Mouse (Mus musculus): ENCODE data around the gene Aco1.
"Not testable (repeated sequence)": the region's sequence is repeated elsewhere in the genome, so short reads cannot be mapped to it uniquely, and the experiment has no call there.

Aco1 gene

GRCm38 (mm10) chr4:40142743-40143532 is at the start of gene Aco1:
Aco1 (plus strand) TSS chr4:40143081.
- peak; percentile 93 for DNase-seq (ENCODE audit: low spot score)

GRCm38 (mm10) chr4:40094974-40095373 is 47.9 kb upstream of the Aco1 start:
- DNase-seq (ENCODE audit: low spot score) = no peak

GRCm38 (mm10) chr4:40102996-40103395 is 39.9 kb upstream of the Aco1 start:
- DNase-seq (ENCODE audit: low spot score) = no peak

- DNase-seq (ENCODE audit: low spot score) = no peak
These were observed 36.8 kb upstream of the Aco1 start for GRCm38 (mm10) chr4:40106004-40106536.

GRCm38 (mm10) chr4:40108030-40108429 is 34.9 kb upstream of the Aco1 start:
- no peak for DNase-seq (ENCODE audit: low spot score)

GRCm38 (mm10) chr4:40113173-40113572 is 29.7 kb upstream of the Aco1 start:
- no peak for DNase-seq (ENCODE audit: low spot score)

GRCm38 (mm10) chr4:40121221-40121620 is 21.7 kb upstream of the Aco1 start:
- no peak for DNase-seq (ENCODE audit: low spot score)

GRCm38 (mm10) chr4:40122291-40122690 is 20.6 kb upstream of the Aco1 start:
- DNase-seq (ENCODE audit: low spot score) = not testable (repeated sequence)

- peak; percentile 86 for DNase-seq (ENCODE audit: low spot score)
These were observed 8.3 kb upstream of the Aco1 start for GRCm38 (mm10) chr4:40134468-40135102.

- no peak for DNase-seq (ENCODE audit: low spot score)
These were observed 6.4 kb upstream of the Aco1 start for GRCm38 (mm10) chr4:40136519-40136918.

- no peak for DNase-seq (ENCODE audit: low spot score)
These were observed 3.1 kb upstream of the Aco1 start for GRCm38 (mm10) chr4:40139663-40140255.

GRCm38 (mm10) chr4:40143533-40143871 is 621 bp downstream of the Aco1 start:
- no peak for DNase-seq (ENCODE audit: low spot score)

- no peak for DNase-seq (ENCODE audit: low spot score)
These were observed 1.7 kb downstream of the Aco1 start for GRCm38 (mm10) chr4:40144543-40144942.

GRCm38 (mm10) chr4:40144981-40145380 is 2.1 kb downstream of the Aco1 start:
- no peak for DNase-seq (ENCODE audit: low spot score)

GRCm38 (mm10) chr4:40148281-40148680 is 5.4 kb downstream of the Aco1 start:
- DNase-seq (ENCODE audit: low spot score) = no peak

- no peak for DNase-seq (ENCODE audit: low spot score)
These were observed 7.2 kb downstream of the Aco1 start for GRCm38 (mm10) chr4:40150046-40150445.

GRCm38 (mm10) chr4:40152771-40153170 is 9.9 kb downstream of the Aco1 start:
- DNase-seq (ENCODE audit: low spot score) = no peak

GRCm38 (mm10) chr4:40153500-40153899 is 10.6 kb downstream of the Aco1 start:
- no peak for DNase-seq (ENCODE audit: low spot score)

GRCm38 (mm10) chr4:40154751-40155150 is 11.9 kb downstream of the Aco1 start:
- no peak for DNase-seq (ENCODE audit: low spot score)

- no peak for DNase-seq (ENCODE audit: low spot score)
These were observed 12.7 kb downstream of the Aco1 start for GRCm38 (mm10) chr4:40155467-40155999.

- no peak for DNase-seq (ENCODE audit: low spot score)
These were observed 13.3 kb downstream of the Aco1 start for GRCm38 (mm10) chr4:40156153-40156552.

GRCm38 (mm10) chr4:40156582-40157499 is 14.0 kb downstream of the Aco1 start:
- DNase-seq (ENCODE audit: low spot score) = no peak

All from layer of hippocampus, adult 9-10 months (tissue).